Mouse (Mus musculus): ENCODE results near the gene Prx. TPM values are rescaled to one million over a fixed set of nuclear protein-coding genes. Genes with fewer than 3 reads are reported as not detected.

Prx gene
- polyA plus RNA-seq, 1 experiment from 2014 or later = 0.20 TPM

GRCm38 (mm10) chr7:27541922-27542321 lies 42.8 kb downstream of the Prx start:
- Histone ChIP-seq H3K36me3 (ENCODE audit: inconsistent target) (peaks cover 25% of the 10 kb centered on the region), H3K4me3 (ENCODE audit: inconsistent target) (peak overlapping the region; percentile 80), H3K79me2 (ENCODE audit: inconsistent target) (peaks cover 18% of the 10 kb centered on the region; the same call in 1 of the 2 replicates), H3K27ac (peak overlapping the region; percentile 72)
- 48% methylated on average over 5 of the region's 5 CpGs for WGBS (ENCODE audit: missing documents)

DNA sequence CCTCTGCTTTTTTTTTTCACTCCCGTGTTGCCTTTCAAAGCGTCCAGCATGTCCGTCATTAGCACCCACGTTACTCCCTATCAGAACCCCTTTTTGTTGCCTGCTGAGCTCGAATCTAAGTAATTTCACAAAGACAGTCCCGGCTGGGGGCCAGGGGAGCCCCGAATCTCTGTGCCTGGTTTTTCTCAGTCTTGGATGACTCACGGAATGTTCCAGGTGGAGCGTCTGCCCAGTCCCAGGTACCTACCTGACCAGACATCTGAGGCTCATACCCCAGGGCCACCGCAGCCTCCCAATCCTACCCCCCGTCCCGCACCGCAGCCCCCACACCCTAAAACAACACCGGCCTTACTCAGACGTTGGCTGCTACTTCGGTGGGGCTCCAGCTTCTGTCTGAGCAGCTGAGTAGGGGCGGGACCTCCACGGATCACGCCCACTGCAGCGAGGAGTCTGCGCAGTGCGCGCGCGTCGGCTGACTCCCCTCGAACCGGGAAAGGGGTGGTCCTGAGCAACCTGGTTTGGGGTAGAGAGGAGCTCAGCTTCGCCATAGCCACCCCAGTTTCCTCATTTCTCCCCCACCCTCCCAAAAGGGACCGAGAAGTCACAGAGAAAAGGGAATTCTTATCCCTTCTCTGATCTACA lies 43.4 kb downstream of the Prx start:
- H3K79me2 ChIP-seq (ENCODE audit: inconsistent target) = peaks cover 18% of the 10 kb centered on the region; the same call in 1 of the 2 replicates
- peak overlapping the region; percentile 80 for H3K4me3 ChIP-seq (ENCODE audit: inconsistent target)
- H3K27ac ChIP-seq = peak overlapping the region; percentile 72
- H3K36me3 ChIP-seq (ENCODE audit: inconsistent target) = peaks cover 21% of the 10 kb centered on the region
- WGBS (ENCODE audit: missing documents) = 2% methylated on average over 28 of the region's 30 CpGs

GRCm38 (mm10) chr7:27543065-27543464 lies 43.9 kb downstream of the Prx start:
- Histone ChIP-seq H3K4me3 (ENCODE audit: inconsistent target) (peak overlapping the region; percentile 80), H3K79me2 (ENCODE audit: inconsistent target) (peaks cover 18% of the 10 kb centered on the region; the same call in 1 of the 2 replicates), H3K27ac (peak overlapping the region; percentile 72), H3K36me3 (ENCODE audit: inconsistent target) (peaks cover 17% of the 10 kb centered on the region)
- 41% methylated on average over 6 of the region's 6 CpGs for WGBS (ENCODE audit: missing documents)

DNA sequence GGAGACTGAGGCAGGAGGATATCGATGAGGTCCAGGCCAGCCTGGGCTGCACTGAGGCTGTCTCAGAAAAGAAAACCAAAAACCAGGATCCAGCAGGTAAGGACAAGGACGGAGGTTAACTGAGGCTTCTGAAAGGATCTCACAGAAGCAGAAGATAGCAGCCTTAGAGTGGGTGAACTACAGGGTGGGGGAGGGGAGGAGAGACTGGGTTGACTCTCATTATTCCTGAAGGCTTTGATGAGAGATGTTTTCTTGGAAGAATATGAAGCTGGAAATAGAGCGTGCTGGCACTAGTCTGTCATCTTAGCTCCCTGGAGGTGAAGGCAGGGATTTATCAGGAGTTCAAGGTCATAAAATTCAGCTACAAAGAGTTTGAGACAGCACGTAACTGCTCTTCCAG lies 44.7 kb downstream of the Prx start:
- Histone ChIP-seq H3K36me3 (ENCODE audit: inconsistent target) (peaks cover 17% of the 10 kb centered on the region), H3K27ac (no peak overlapping the region), H3K79me2 (ENCODE audit: inconsistent target) (peaks cover 18% of the 10 kb centered on the region; the same call in 1 of the 2 replicates), H3K4me3 (ENCODE audit: inconsistent target) (no peak overlapping the region)
- WGBS (ENCODE audit: missing documents) = 97% methylated on average over 4 of the region's 4 CpGs

GRCm38 (mm10) chr7:27544675-27545370 lies 45.7 kb downstream of the Prx start:
- 40% methylated on average over 12 of the region's 12 CpGs for WGBS (ENCODE audit: missing documents)
- Histone ChIP-seq H3K36me3 (ENCODE audit: inconsistent target) (peaks cover 11% of the 10 kb centered on the region), H3K79me2 (ENCODE audit: inconsistent target) (peaks cover 18% of the 10 kb centered on the region; the same call in 1 of the 2 replicates), H3K27ac (peak overlapping the region; percentile 9; the same call in 1 of the 2 replicates), H3K4me3 (ENCODE audit: inconsistent target) (no peak overlapping the region)

GRCm38 (mm10) chr7:27549597-27549996 lies 50.5 kb downstream of the Prx start:
- 65% methylated on average over 6 of the region's 6 CpGs for WGBS (ENCODE audit: missing documents)
- Histone ChIP-seq H3K79me2 (ENCODE audit: inconsistent target) (peaks cover 14% of the 10 kb centered on the region), H3K36me3 (ENCODE audit: inconsistent target) (no peaks in the 10 kb centered on the region), H3K27ac (no peak overlapping the region), H3K4me3 (ENCODE audit: inconsistent target) (no peak overlapping the region)

- Histone ChIP-seq H3K27ac (peak overlapping the region; percentile 53), H3K36me3 (ENCODE audit: inconsistent target) (peaks cover 11% of the 10 kb centered on the region; the same call in 1 of the 2 replicates), H3K79me2 (ENCODE audit: inconsistent target) (peaks cover 36% of the 10 kb centered on the region), H3K4me3 (ENCODE audit: inconsistent target) (peak overlapping the region; percentile 92; the same call in 1 of the 2 replicates)
- 44% methylated on average over 4 of the region's 5 CpGs for WGBS (ENCODE audit: missing documents)
These were observed 52.9 kb downstream of the Prx start for GRCm38 (mm10) chr7:27552070-27552469.

- under 1% methylated on average over 38 of the region's 41 CpGs for WGBS (ENCODE audit: missing documents)
- Histone ChIP-seq H3K36me3 (ENCODE audit: inconsistent target) (peaks cover 11% of the 10 kb centered on the region; the same call in 1 of the 2 replicates), H3K27ac (peak within 1 kb of the TSS; percentile 89), H3K4me3 (ENCODE audit: inconsistent target) (peak within 1 kb of the TSS; percentile 92), H3K79me2 (ENCODE audit: inconsistent target) (peaks cover 37% of the 10 kb centered on the region)
These were observed 53.9 kb downstream of the Prx start, which contains the start of the genes Pld3 and 2310022A10Rik for GRCm38 (mm10) chr7:27552931-27553513. TSS of gene Pld3 (minus strand) at chr7:27553218. TSS of gene 2310022A10Rik (plus strand) at chr7:27553233.

GRCm38 (mm10) chr7:27560291-27560887 lies 61.3 kb downstream of the Prx start:
- Histone ChIP-seq H3K79me2 (ENCODE audit: inconsistent target) (peaks cover 66% of the 10 kb centered on the region), H3K36me3 (ENCODE audit: inconsistent target) (peaks cover 39% of the 10 kb centered on the region), H3K4me3 (ENCODE audit: inconsistent target) (no peak overlapping the region), H3K27ac (no peak overlapping the region)
- WGBS (ENCODE audit: missing documents) = 81% methylated on average over 8 of the region's 8 CpGs

GRCm38 (mm10) chr7:27560978-27561377 lies 61.9 kb downstream of the Prx start:
- no peak overlapping the region for H3K27ac ChIP-seq
- no peak overlapping the region for H3K4me3 ChIP-seq (ENCODE audit: inconsistent target)
- WGBS (ENCODE audit: missing documents) = 100% methylated on average over 1 of the region's 1 CpGs
- H3K36me3 ChIP-seq (ENCODE audit: inconsistent target) = peaks cover 39% of the 10 kb centered on the region
- peaks cover 60% of the 10 kb centered on the region for H3K79me2 ChIP-seq (ENCODE audit: inconsistent target)

Other genes with a start within 250 kb of the Prx start
- 2.0 to 3.1 TPM (median 2.4 TPM) in 3 replicates for gene Numbl, start 240.9 kb upstream of the Prx start, polyA plus RNA-seq (2018)
- gene Ltbp4, start 161.6 kb upstream of the Prx start, polyA plus RNA-seq (2018) = not detected in 3 replicates
- 21.9 to 44.4 TPM (median 32.6 TPM) in 3 replicates for gene Shkbp1, start 143.3 kb upstream of the Prx start, polyA plus RNA-seq (2018)
- gene Gm20479, start 141.9 kb upstream of the Prx start, polyA plus RNA-seq (2018) = 0.64 to 1.2 TPM in 2 of 3 replicates, not detected in the other
- gene Sptbn4, start 51.6 kb upstream of the Prx start, polyA plus RNA-seq (2018) = 0.04 to 0.22 TPM (median 0.16 TPM) in 3 replicates
- gene Blvrb, start 51.3 kb upstream of the Prx start, polyA plus RNA-seq (2018) = 251 to 318 TPM (median 262 TPM) in 3 replicates
- gene Sertad3, start 25.6 kb upstream of the Prx start, polyA plus RNA-seq (2018) = 9.9 to 24.4 TPM (median 12.1 TPM) in 3 replicates
- 16.5 to 37.7 TPM (median 28.9 TPM) in 3 replicates for gene Sertad1, start 12.4 kb upstream of the Prx start, polyA plus RNA-seq (2018)
- gene Hipk4, start 23.9 kb downstream of the Prx start, polyA plus RNA-seq (2018) = 0.04 TPM in 1 of 3 replicates, not detected in the others
- gene Pld3, start 53.9 kb downstream of the Prx start, polyA plus RNA-seq (2018) = 1,098 to 2,092 TPM (median 1,493 TPM) in 3 replicates
- gene 2310022A10Rik, start 53.9 kb downstream of the Prx start, polyA plus RNA-seq (2018) = 71.9 to 183 TPM (median 75.3 TPM) in 3 replicates
- 53.1 to 77.4 TPM (median 77.2 TPM) in 3 replicates for gene Akt2, start 92.2 kb downstream of the Prx start, polyA plus RNA-seq (2018)
- gene Ttc9b, start 154.6 kb downstream of the Prx start, polyA plus RNA-seq (2018) = not detected in 3 replicates
- gene Map3k10, start 175.3 kb downstream of the Prx start, polyA plus RNA-seq (2018) = 4.3 to 16.5 TPM (median 9.5 TPM) in 3 replicates
- gene Zfp607b, start 190.0 kb downstream of the Prx start, polyA plus RNA-seq (2018) = 0.20 to 0.76 TPM (median 0.52 TPM) in 3 replicates
- 3.8 to 3.9 TPM (median 3.8 TPM) in 3 replicates for gene Zfp60, start 232.1 kb downstream of the Prx start, polyA plus RNA-seq (2018)

Data from macrophage (primary cell).